Mouse (Mus musculus) erythroblast, adult 5-6 weeks (primary cell): ENCODE measurements at regions not wholly inside any gene's neighbourhood (a gene's known extent, or its start where the extent isn't known, plus 50 kb on each side); places are given as distances from the start of the nearest gene placed in this dataset.
A peak's percentile ranks its signal among the peaks of the same experiment; 100 is the strongest.
"Not testable (repeated sequence)": the region's sequence is repeated elsewhere in the genome, so short reads cannot be mapped to it uniquely, and the experiment has no call there.

Experiments used
- ATAC-seq: replicated peaks from 2 replicates; pipeline ENCODE4 v1.8.0; 2016; ENCODE audit warnings: moderate number of reproducible peaks, mild to moderate bottlenecking, moderate TSS enrichment, inconsistent platforms; ENCODE audit not compliant: poor library complexity, low FRiP score, severe bottlenecking

DNA sequence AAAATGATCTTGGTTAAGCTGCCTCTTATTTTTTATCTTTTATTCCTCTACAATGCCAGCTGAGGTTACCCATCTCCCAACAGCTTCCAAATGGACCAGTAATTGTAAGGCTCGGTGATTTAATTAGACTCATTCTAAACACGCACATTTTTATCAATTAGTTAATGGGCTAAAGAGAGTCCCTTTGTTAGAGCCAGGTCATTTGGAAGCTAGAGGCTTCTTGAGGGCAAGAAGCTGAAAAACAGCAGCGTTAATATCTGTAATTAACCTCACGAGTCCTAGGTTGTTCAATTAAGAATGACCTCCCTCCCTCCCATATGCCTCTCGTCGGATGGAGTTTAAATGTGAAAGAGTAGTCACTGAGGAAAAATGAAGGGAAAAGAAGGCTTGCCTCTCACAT, 66.5 kb downstream of the Otx2 start:
- ATAC-seq, result no peak

DNA sequence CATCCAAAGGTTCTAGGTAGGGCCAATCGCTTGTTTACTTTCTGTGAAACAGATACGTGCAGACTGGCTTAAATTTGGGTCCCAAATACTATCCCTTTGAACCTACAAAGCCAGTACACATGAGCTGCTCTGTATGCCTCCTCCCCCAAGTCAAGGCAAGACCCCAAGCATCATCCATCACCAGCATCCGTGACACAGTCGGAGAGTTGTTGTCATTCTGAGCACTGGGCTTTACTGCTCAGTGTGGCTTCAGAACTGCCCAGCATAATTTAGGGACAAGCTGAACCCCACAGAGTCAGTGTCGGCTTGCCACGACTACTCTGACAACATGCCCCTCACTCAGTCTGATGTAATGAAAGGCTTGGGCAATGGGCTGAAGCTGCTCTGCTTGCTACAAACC, 70.1 kb downstream of the Otx2 start:
- ATAC-seq, result no peak

- no peak for ATAC-seq
Measured at GRCm38 (mm10) chr14:48594334-48594733, 79.3 kb downstream of the Otx2 start.

- ATAC-seq, result no peak
Measured at GRCm38 (mm10) chr14:48593363-48593762, 80.3 kb downstream of the Otx2 start.

- ATAC-seq, result no peak
Measured at GRCm38 (mm10) chr14:48591483-48592230, 82.0 kb downstream of the Otx2 start.

DNA sequence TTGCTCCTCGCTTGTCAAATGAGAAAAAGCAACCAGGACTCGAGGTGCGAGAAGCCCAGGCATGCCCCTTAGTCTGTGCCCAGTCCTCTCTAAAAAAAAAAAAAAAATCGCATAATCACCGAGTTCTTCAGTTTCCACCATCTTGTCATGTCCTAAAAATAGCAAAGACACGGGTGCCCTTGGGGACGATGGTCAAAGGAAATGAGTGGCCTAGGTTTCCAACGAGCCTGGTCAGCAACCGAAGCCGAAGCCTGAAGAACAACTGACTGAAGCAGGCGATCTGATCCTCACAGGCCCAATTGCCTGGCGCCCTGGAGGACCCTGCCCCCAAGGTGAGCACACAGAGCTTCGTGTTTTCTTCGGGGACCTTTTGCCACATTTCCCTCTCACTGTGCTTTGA, 83.2 kb downstream of the Otx2 start:
- ATAC-seq, result no peak

DNA sequence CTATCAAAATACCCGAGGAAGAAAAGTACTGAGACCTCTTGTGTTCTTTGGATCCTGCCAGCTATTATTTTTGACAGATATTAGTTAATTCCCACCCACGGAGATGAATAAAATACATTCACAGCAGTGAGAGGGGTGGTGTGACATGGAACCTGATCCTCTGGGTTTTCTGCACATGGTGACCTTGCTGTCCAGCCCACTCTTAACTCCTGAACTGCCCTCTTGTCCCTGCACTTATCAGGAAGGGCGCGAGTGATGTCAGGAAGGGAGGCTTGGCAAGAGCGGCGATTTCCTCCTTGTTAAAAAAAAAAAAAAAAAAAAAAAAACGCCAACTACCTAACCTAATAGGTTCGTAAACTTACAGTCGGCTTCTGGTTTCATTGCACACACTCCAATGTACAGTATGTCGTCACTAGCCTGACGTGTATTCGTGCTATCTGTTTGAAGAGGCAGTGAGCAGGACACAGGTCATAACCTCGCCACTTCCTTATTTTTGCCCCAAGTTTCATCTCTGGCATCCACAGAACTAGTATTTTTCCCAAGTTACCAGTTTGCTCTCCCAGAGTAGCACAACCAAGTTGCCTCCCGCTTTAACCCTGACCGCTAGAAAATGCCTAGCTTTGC, 83.8 kb downstream of the Otx2 start:
- no peak for ATAC-seq

- no peak for ATAC-seq
Measured at GRCm38 (mm10) chr14:48585820-48586219, 87.8 kb downstream of the Otx2 start.

GRCm38 (mm10) chr14:48584571-48584970, 89.0 kb downstream of the Otx2 start:
- no peak for ATAC-seq

- ATAC-seq, result no peak
Measured at GRCm38 (mm10) chr14:48583516-48583915, 90.1 kb downstream of the Otx2 start.

DNA sequence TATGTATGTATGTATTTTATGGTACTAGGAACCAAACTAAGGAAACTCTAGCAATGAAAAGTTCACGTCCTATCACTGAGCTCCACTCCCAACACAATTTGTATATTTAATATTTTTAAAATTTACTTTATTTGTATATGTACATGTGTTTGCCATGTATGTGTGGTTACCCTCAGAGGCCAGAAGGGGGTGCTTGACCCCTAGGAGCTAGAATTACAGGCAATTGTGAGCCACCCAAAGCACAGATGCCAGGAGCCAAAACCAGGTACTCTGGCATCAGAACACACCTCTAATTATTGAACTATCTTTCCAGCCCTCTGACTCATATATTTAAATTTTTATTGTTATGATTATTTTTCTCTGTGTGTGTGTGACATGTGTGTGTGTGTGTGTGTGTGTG, 91.5 kb downstream of the Otx2 start:
- ATAC-seq, result no peak

DNA sequence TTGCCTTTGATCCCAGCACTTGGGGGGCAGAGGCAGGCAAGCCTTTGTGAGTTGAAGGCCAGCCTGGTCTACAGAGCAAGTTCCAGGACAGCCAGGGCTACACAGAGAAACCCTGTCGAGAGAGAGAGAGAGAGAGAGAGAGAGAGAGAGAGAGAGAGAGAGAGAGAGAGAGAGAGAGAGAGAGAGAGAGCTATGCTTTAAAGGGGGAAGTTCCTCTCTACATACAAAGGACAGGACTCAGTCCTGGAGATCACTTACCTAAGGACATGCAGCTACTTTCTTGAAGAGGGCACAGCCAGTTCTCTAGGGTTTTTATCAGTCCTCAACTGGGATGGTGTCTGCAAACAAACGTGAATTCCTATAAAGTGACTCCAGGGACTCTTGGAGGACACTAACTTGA, 92.3 kb downstream of the Otx2 start:
- ATAC-seq, result not testable (repeated sequence)

- peak; percentile 55 for ATAC-seq
Measured at GRCm38 (mm10) chr14:48580396-48580795, 93.2 kb downstream of the Otx2 start.

GRCm38 (mm10) chr14:48579985-48580384, 93.6 kb downstream of the Otx2 start:
- peak; percentile 62; the same call in 1 of the 2 replicates for ATAC-seq
